In the genomic region with DNA sequence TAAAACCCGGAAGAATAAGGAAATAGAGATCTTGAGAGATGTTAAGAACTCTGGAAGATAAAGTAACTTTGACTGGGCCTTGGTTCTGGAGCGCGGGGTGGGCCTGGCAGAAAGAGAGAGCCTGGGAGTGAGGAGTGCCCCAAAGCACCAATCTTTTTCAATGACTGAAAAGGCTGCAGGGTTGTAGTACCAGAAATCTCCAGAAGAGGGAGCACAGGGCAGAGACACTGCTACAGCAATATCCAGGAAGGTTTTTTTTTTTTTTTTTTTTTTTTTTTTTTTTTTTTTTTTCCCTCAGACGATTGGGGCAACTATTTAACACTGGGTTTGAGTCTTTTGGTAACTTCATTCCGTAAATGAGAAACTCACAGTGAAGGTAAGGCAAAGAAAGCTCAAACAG, we compare ENCODE assay signal across 8 mouse cellular contexts.
DNase-seq lines count a peak whose midpoint lies in the region; ATAC-seq and TF ChIP-seq lines count a peak whose summit lies in the region.

No protein-coding gene starts in this region.

- ATAC-seq in Patski = no peak

- in situ Hi-C loops in Patski (cut with MboI; ENCODE audit: low pct_unique_long_range_greater_than_20kb) = no loop called here

- H3K4me3 ChIP-seq in lung, adult 2 months (replicated peaks; ENCODE audit: extremely low read depth, low read depth, low read length) = no peak overlapping the region

- H3K27me3 ChIP-seq in Patski = no peaks in the 10 kb centered on the region

- TF ChIP-seq CTCF in Patski (IDR thresholded peaks at IDR 0.05) = peak; percentile 72
- peak; percentile 35 for TF ChIP-seq CTCF in lung, adult 2 months (IDR thresholded peaks at IDR 0.05; ENCODE audit: insufficient read depth, low read length)

- 9% methylated on average over 5 of the region's 5 CpGs for WGBS in lung, adult 2 months

- no peaks in the 10 kb centered on the region for H3K4me1 ChIP-seq in lung, adult 2 months (ENCODE audit: control insufficient read depth, insufficient read depth, low read length)

- no peak for TF ChIP-seq POLR2A in lung, adult 2 months (IDR thresholded peaks at IDR 0.05; ENCODE audit: borderline replicate concordance, extremely low read depth, low read depth, low read length)

- peak; percentile 74 to 77 for DNase-seq in B cell, adult 2 months
- DNase-seq in Patski (ENCODE audit: low read depth, low spot score) = no peak
- peak; percentile 70 to 91 for DNase-seq in cerebellum, postnatal 4 days (ENCODE audit: low spot score in 2 of 2)
- peak; percentile 78 for DNase-seq in gastrocnemius, postnatal 14 days
- DNase-seq in kidney, postnatal 25 days = peak; percentile 69 to 94
- DNase-seq in lung, adult 2 months = peak; percentile 61
- DNase-seq in right cerebral cortex, adult 18-20 months = peak; percentile 88
- peak; percentile 69 to 83 for DNase-seq in urinary bladder, postnatal 36 days (ENCODE audit: low spot score in 2 of 2)

- CTCF ChIA-PET in Patski (lab: Charles Lee) = interaction anchor here (0.7 to 1.6 kb wide), 14 partner anchors 9 to 1639 kb away, joined by 3 to 8 read pairs (median 3); no protein-coding TSS in a partner anchor

- POLR2A ChIA-PET in Patski (lab: Charles Lee) = no interaction called here

- intact Hi-C loops in gastrocnemius, postnatal 14 days (cut with DNase I; ENCODE audit: low total_unique reads) = loop anchor here (10.0 kb wide), 2 partner anchors 144 to 184 kb away; no protein-coding TSS in a partner anchor
